Mouse (Mus musculus): ENCODE measurements at regions not wholly inside any gene's neighbourhood (a gene's known extent, or its start where the extent isn't known, plus 50 kb on each side); places are given as distances from the start of the nearest gene placed in this dataset.

DNA sequence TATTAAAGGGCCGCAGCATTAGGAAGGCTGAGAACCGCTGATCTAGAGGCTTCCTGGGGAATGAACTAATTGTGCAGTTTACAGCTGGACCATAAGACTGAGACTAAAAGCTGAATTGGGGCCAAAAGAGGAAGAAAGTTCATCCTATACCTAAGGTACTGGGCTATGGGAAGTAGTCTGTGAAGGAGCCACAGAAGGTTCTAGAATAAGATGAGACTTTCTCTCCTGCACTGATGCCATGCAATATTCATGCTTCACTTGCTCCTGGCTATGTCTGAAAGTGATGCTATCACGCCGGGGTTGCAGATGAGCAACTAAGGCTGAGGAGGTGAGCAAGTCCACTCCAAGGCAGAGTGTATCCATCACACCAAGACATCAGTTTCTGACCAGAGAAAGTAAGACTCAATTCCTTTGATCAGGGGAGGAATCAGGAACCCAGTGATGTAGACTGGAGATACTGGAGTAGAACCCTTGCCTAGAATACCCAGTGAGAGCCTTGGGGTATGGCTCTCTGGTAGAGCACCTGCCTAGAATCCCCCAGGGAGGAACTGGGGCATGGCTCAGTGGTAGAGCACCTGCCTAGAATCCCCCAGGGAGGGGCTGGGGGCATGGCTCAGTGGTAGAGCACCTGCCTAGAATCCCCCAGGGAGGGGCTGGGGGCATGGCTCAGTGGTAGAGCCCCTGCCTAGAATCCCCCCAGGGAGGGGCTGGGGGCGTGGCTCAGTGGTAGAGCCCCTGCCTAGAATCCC lies 51.9 kb upstream of the Myl10 start:
- TF ChIP-seq MAFK (IDR thresholded peaks at IDR 0.05; ENCODE audit: insufficient read depth, low read depth, low read length): no peak
- no peak for TF ChIP-seq HCFC1 (IDR thresholded peaks at IDR 0.05; ENCODE audit: borderline replicate concordance, insufficient read depth, low read length)
- no peak for TF ChIP-seq ZNF384 (IDR thresholded peaks at IDR 0.05; ENCODE audit: low read depth, low read length)

Data from ES-E14 (cell line).